Mouse (Mus musculus): ENCODE data around the gene Tpm3.

The Tpm3 gene

DNA sequence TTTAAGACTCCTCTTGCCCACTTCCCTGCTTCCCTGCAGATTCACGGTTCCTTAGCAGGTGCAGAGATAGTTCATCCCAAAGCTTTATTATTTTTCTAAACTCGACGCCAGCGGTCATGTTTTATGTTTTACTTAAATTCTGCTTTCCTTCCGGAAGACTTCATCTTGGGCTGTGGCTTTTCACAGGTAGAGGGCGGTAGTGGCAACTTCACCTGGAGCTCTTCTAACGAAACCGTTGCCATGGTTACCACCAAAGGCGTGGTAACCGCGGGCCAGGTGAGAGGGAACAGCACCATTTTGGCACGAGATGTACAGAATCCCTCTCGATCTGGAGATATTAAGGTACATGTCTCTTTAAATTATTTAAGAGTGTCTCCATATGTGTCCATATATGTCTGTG lies 64.2 kb downstream of the Tpm3 start:
- DNase-seq (ENCODE audit: low spot score in 2 of 2), result no peak

GRCm38 (mm10) chr3:90137606-90138005 lies 65.2 kb downstream of the Tpm3 start:
- DNase-seq (ENCODE audit: low spot score in 2 of 2), result no peak

- no peak for DNase-seq (ENCODE audit: low spot score in 2 of 2)
These were observed 67.5 kb downstream of the Tpm3 start for GRCm38 (mm10) chr3:90139962-90140361.

GRCm38 (mm10) chr3:90145461-90145860 lies 73.0 kb downstream of the Tpm3 start:
- DNase-seq (ENCODE audit: low spot score in 2 of 2), result no peak

DNA sequence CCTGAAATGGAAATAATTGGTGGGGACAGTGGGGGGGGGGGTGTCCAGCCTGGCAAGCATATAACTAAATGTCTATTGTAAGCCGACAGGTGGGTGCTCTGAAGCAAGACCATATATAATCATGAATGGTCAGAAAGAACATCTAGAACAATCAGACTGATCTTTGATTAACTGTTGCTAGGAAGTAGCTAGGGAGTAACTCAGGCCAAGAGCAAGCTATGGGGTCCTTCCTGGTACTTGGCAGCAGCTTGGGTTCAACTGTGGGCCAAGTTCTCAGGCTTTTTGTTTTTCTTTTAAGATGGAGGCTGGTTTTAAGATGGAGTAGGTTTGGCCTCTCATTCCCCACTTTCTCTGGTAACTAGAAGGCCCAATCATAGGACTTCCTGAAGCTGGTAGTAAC lies 74.2 kb downstream of the Tpm3 start:
- DNase-seq (ENCODE audit: low spot score in 2 of 2), result no peak
